Mouse (Mus musculus): ENCODE data around the gene Myh11.

- TF ChIP-seq HCFC1 (IDR thresholded peaks at IDR 0.05; ENCODE audit: borderline replicate concordance, insufficient read depth, low read length): no peak
- TF ChIP-seq MAFK (IDR thresholded peaks at IDR 0.05; ENCODE audit: insufficient read depth, low read depth, low read length): no peak
These were observed 41.3 kb downstream of the Myh11 start for GRCm38 (mm10) chr16:14249913-14250312.

All from ES-E14 (cell line).